Mouse (Mus musculus): ENCODE measurements around the gene Tmem198b. TPM values are rescaled to one million over a fixed set of nuclear protein-coding genes. Genes with fewer than 3 reads are reported as not detected.

Gene Tmem198b
- polyA plus RNA-seq, 1 experiment: 10.8 TPM

- no peak for DNase-seq (ENCODE audit: low read depth in 1 of 2, low spot score in 2 of 2)
- H3K36me3 ChIP-seq (ENCODE audit: control insufficient read depth, insufficient read depth, low read length): peaks cover 7% of the 10 kb centered on the region; the same call in 1 of the 2 replicates
- H3K27ac ChIP-seq (ENCODE audit: insufficient read depth, low read length): no peak overlapping the region
- TF ChIP-seq POLR2A (IDR thresholded peaks at IDR 0.05; ENCODE audit: low read depth, low read length): no peak
- no peak for TF ChIP-seq CTCF (IDR thresholded peaks at IDR 0.05; ENCODE audit: extremely low read depth, insufficient read depth, insufficient read length, insufficient replicate concordance)
- peaks cover 14% of the 10 kb centered on the region; the same call in 1 of the 2 replicates for H3K4me1 ChIP-seq (ENCODE audit: control insufficient read depth, insufficient read depth, insufficient read length)
- no peak overlapping the region for H3K4me3 ChIP-seq (ENCODE audit: extremely low read depth, insufficient read depth, insufficient read length)
- H3K27me3 ChIP-seq (ENCODE audit: control insufficient read depth, insufficient read depth, low read length): no peaks in the 10 kb centered on the region
- WGBS: 81% methylated on average over 4 of the region's 4 CpGs
Measured at GRCm38 (mm10) chr10:128802956-128803355, 1.2 kb downstream of the Tmem198b start.

- TF ChIP-seq CTCF (IDR thresholded peaks at IDR 0.05; ENCODE audit: extremely low read depth, insufficient read depth, insufficient read length, insufficient replicate concordance): no peak
- TF ChIP-seq POLR2A (IDR thresholded peaks at IDR 0.05; ENCODE audit: low read depth, low read length): no peak
- no peak for DNase-seq (ENCODE audit: low read depth in 1 of 2, low spot score in 2 of 2)
- Histone ChIP-seq H3K27ac (ENCODE audit: insufficient read depth, low read length) (no peak overlapping the region), H3K4me1 (ENCODE audit: control insufficient read depth, insufficient read depth, insufficient read length) (peaks cover 11% of the 10 kb centered on the region; the same call in 1 of the 2 replicates), H3K4me3 (ENCODE audit: extremely low read depth, insufficient read depth, insufficient read length) (no peak overlapping the region), H3K27me3 (ENCODE audit: control insufficient read depth, insufficient read depth, low read length) (no peaks in the 10 kb centered on the region), H3K36me3 (ENCODE audit: control insufficient read depth, insufficient read depth, low read length) (0 out of 2 replicates have a peak, but pooled peaks cover 2% of the 10 kb centered on the region)
- WGBS: 94% methylated on average over 16 of the region's 16 CpGs
Measured at GRCm38 (mm10) chr10:128801981-128802495, 2.1 kb downstream of the Tmem198b start.

GRCm38 (mm10) chr10:128798676-128799075 lies 5.5 kb downstream of the Tmem198b start:
- DNase-seq (ENCODE audit: low read depth in 1 of 2, low spot score in 2 of 2): no peak

GRCm38 (mm10) chr10:128795581-128795980 lies 8.6 kb downstream of the Tmem198b start:
- Histone ChIP-seq H3K4me1 (ENCODE audit: control insufficient read depth, insufficient read depth, insufficient read length) (no peaks in the 10 kb centered on the region; the same call in 1 of the 2 replicates), H3K4me3 (ENCODE audit: extremely low read depth, insufficient read depth, insufficient read length) (no peak overlapping the region), H3K27me3 (ENCODE audit: control insufficient read depth, insufficient read depth, low read length) (no peaks in the 10 kb centered on the region), H3K27ac (ENCODE audit: insufficient read depth, low read length) (no peak overlapping the region), H3K36me3 (ENCODE audit: control insufficient read depth, insufficient read depth, low read length) (no peaks in the 10 kb centered on the region)
- no peak for DNase-seq (ENCODE audit: low read depth in 1 of 2, low spot score in 2 of 2)
- WGBS: 97% methylated on average over 3 of the region's 3 CpGs
- TF ChIP-seq POLR2A (IDR thresholded peaks at IDR 0.05; ENCODE audit: low read depth, low read length): no peak
- no peak for TF ChIP-seq CTCF (IDR thresholded peaks at IDR 0.05; ENCODE audit: extremely low read depth, insufficient read depth, insufficient read length, insufficient replicate concordance)

More at GRCm38 (mm10) chr10:128798676-128799075, 5.5 kb downstream of the Tmem198b start:
- H3K27me3 ChIP-seq (ENCODE audit: control insufficient read depth, insufficient read depth, low read length): no peaks in the 10 kb centered on the region
- no peak for TF ChIP-seq POLR2A (IDR thresholded peaks at IDR 0.05; ENCODE audit: low read depth, low read length)
- no peak for TF ChIP-seq CTCF (IDR thresholded peaks at IDR 0.05; ENCODE audit: extremely low read depth, insufficient read depth, insufficient read length, insufficient replicate concordance)
- H3K36me3 ChIP-seq (ENCODE audit: control insufficient read depth, insufficient read depth, low read length): 0 out of 2 replicates have a peak, but pooled peaks cover 2% of the 10 kb centered on the region
- WGBS: 91% methylated on average over 8 of the region's 8 CpGs
- no peak overlapping the region for H3K4me3 ChIP-seq (ENCODE audit: extremely low read depth, insufficient read depth, insufficient read length)
- no peaks in the 10 kb centered on the region; the same call in 1 of the 2 replicates for H3K4me1 ChIP-seq (ENCODE audit: control insufficient read depth, insufficient read depth, insufficient read length)
- no peak overlapping the region for H3K27ac ChIP-seq (ENCODE audit: insufficient read depth, low read length)

- H3K27me3 ChIP-seq (ENCODE audit: control insufficient read depth, insufficient read depth, low read length): no peaks in the 10 kb centered on the region
- no peaks in the 10 kb centered on the region for H3K36me3 ChIP-seq (ENCODE audit: control insufficient read depth, insufficient read depth, low read length)
- WGBS: 53% methylated on average over 5 of the region's 5 CpGs
- no peak for DNase-seq (ENCODE audit: low read depth in 1 of 2, low spot score in 2 of 2)
- no peak overlapping the region for H3K4me3 ChIP-seq (ENCODE audit: extremely low read depth, insufficient read depth, insufficient read length)
- TF ChIP-seq POLR2A (IDR thresholded peaks at IDR 0.05; ENCODE audit: low read depth, low read length) (no peak), CTCF (IDR thresholded peaks at IDR 0.05; ENCODE audit: extremely low read depth, insufficient read depth, insufficient read length, insufficient replicate concordance) (no peak)
- H3K27ac ChIP-seq (ENCODE audit: insufficient read depth, low read length): no peak overlapping the region
- no peaks in the 10 kb centered on the region; the same call in 1 of the 2 replicates for H3K4me1 ChIP-seq (ENCODE audit: control insufficient read depth, insufficient read depth, insufficient read length)
Measured at GRCm38 (mm10) chr10:128794391-128794790, 9.8 kb downstream of the Tmem198b start.

- Histone ChIP-seq H3K4me3 (ENCODE audit: extremely low read depth, insufficient read depth, insufficient read length) (no peak overlapping the region), H3K36me3 (ENCODE audit: control insufficient read depth, insufficient read depth, low read length) (no peaks in the 10 kb centered on the region), H3K27me3 (ENCODE audit: control insufficient read depth, insufficient read depth, low read length) (no peaks in the 10 kb centered on the region), H3K4me1 (ENCODE audit: control insufficient read depth, insufficient read depth, insufficient read length) (no peaks in the 10 kb centered on the region; the same call in 1 of the 2 replicates), H3K27ac (ENCODE audit: insufficient read depth, low read length) (no peak overlapping the region)
- TF ChIP-seq CTCF (IDR thresholded peaks at IDR 0.05; ENCODE audit: extremely low read depth, insufficient read depth, insufficient read length, insufficient replicate concordance): no peak
- TF ChIP-seq POLR2A (IDR thresholded peaks at IDR 0.05; ENCODE audit: low read depth, low read length): no peak
- no peak for DNase-seq (ENCODE audit: low read depth in 1 of 2, low spot score in 2 of 2)
- WGBS: 92% methylated on average over 1 of the region's 1 CpGs
Measured at GRCm38 (mm10) chr10:128793258-128793657, 10.9 kb downstream of the Tmem198b start.

- Histone ChIP-seq H3K27ac (ENCODE audit: insufficient read depth, low read length) (no peak overlapping the region), H3K4me3 (ENCODE audit: extremely low read depth, insufficient read depth, insufficient read length) (no peak overlapping the region), H3K36me3 (ENCODE audit: control insufficient read depth, insufficient read depth, low read length) (no peaks in the 10 kb centered on the region), H3K27me3 (ENCODE audit: control insufficient read depth, insufficient read depth, low read length) (no peaks in the 10 kb centered on the region), H3K4me1 (ENCODE audit: control insufficient read depth, insufficient read depth, insufficient read length) (no peaks in the 10 kb centered on the region; the same call in 1 of the 2 replicates)
- no peak for DNase-seq (ENCODE audit: low read depth in 1 of 2, low spot score in 2 of 2)
- TF ChIP-seq CTCF (IDR thresholded peaks at IDR 0.05; ENCODE audit: extremely low read depth, insufficient read depth, insufficient read length, insufficient replicate concordance) (no peak), POLR2A (IDR thresholded peaks at IDR 0.05; ENCODE audit: low read depth, low read length) (no peak)
Measured at GRCm38 (mm10) chr10:128792041-128792440, 12.1 kb downstream of the Tmem198b start.
